In the genomic region with DNA sequence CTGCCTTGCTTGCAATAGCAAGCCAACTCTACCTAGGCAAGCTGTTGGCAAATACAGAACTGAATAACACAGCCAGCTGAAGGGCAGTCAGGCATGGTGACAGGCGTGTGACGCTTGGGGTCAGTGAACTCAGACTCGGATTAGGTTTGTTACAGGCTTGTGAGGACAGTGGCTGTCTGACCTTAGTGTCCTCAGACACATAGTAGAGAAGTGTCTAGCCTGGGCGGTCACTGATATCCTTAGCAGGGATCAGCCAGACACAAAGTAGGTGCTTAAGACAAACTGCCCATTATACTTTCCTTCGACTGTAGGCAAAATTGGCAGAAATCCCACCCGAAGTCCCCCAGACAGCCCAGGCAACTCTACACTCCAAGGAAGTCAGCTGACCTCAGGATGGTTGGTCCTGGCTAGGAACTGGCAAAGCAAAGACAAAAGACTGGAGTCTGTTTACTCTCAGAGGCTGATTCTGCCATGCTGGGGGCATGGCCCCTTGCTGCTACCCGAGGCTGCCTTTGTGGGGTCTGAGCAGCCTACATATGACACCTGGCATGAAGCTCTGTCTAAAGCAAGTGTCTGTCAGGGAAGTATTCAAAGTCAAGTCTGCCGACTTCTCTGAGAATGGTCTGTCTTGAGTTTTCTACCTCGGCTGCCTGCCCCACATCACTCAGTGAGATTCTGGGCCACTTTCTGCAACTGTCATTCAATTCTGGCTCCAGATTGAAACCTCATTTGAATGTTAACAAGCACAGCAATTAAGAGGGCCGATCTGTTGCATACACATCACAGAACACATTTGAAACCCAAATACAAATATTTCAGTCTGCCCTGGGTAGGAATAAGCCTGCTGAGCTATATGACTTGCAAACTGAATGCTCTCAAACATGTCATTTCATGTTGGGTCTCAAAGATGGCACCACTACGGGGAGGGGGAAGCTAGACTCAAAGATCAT, we compare ENCODE assay signal across 9 mouse cellular contexts.
DNase-seq lines count a peak whose midpoint lies in the region; ATAC-seq and TF ChIP-seq lines count a peak whose summit lies in the region.
"Had no signal": no experiment of that assay in that cellular context is flagged by ENCODE, and none has a peak within 500 bp of the region (broad histone marks: within the 10 kb centered on the region; RNA-seq: fewer than 3 reads in every experiment).

No protein-coding gene starts in this region.

- 52% methylated on average over 11 of the region's 11 CpGs for WGBS in forebrain, embryonic 13.5 days
- 81% methylated on average over 11 of the region's 11 CpGs for WGBS in forebrain, embryonic 10.5 days
- WGBS in limb, embryonic 14.5 days, result 66% methylated on average over 11 of the region's 11 CpGs

- peaks cover 24% of the 10 kb centered on the region for H3K4me1 ChIP-seq in forebrain, embryonic 13.5 days
- peaks cover 13% of the 10 kb centered on the region for H3K4me1 ChIP-seq in forebrain, embryonic 10.5 days
- H3K4me1 ChIP-seq in limb, embryonic 14.5 days (ENCODE audit: control insufficient read depth, insufficient read depth, low read length), result peaks cover 8% of the 10 kb centered on the region

- H3K27me3 ChIP-seq in forebrain, embryonic 13.5 days, result no peaks in the 10 kb centered on the region
- H3K27me3 ChIP-seq in forebrain, embryonic 10.5 days (ENCODE audit: poor library complexity, severe bottlenecking), result no peaks in the 10 kb centered on the region
- H3K27me3 ChIP-seq in limb, embryonic 14.5 days (ENCODE audit: control insufficient read depth, insufficient read depth, low read length), result peaks cover 8% of the 10 kb centered on the region; the same call in 1 of the 2 replicates

- ATAC-seq in forebrain, embryonic 13.5 days, result peak; percentile 87
- ATAC-seq in limb, embryonic 14.5 days (ENCODE audit: low FRiP score, low read depth), result no peak

- no peak overlapping the region for H3K4me2 ChIP-seq in forebrain, embryonic 13.5 days
- no peak overlapping the region for H3K4me2 ChIP-seq in limb, embryonic 14.5 days (replicated peaks; ENCODE audit: low read depth, low read length, severe bottlenecking)

- H3K36me3 ChIP-seq in forebrain, embryonic 13.5 days (ENCODE audit: poor library complexity, severe bottlenecking), result 0 out of 2 replicates have a peak, but pooled peaks cover 5% of the 10 kb centered on the region
- peaks cover 22% of the 10 kb centered on the region for H3K36me3 ChIP-seq in forebrain, embryonic 10.5 days (replicated peaks)
- H3K36me3 ChIP-seq in limb, embryonic 14.5 days (ENCODE audit: control insufficient read depth, insufficient read depth, low read length), result no peaks in the 10 kb centered on the region

- peak overlapping the region; percentile 69 for H3K27ac ChIP-seq in forebrain, embryonic 13.5 days
- H3K27ac ChIP-seq in forebrain, embryonic 10.5 days, result no peak overlapping the region
- 0 out of 2 replicates have a peak overlapping the region, but pooled peaks have one; percentile 5 for H3K27ac ChIP-seq in limb, embryonic 14.5 days (replicated peaks; ENCODE audit: low read depth, low read length)

- TF ChIP-seq POLR2A in limb, embryonic 14.5 days (IDR thresholded peaks at IDR 0.05; ENCODE audit: borderline replicate concordance, extremely low read depth, insufficient read depth, insufficient read length), result no peak

- DNase-seq in forebrain, embryonic 10.5 days (ENCODE audit: extremely low spot score, low spot score), result no peak
- peak; percentile 41 to 62 for DNase-seq in spleen, postnatal 36 days (ENCODE audit: low spot score in 2 of 2)
- DNase-seq in spleen, postnatal 14 days (ENCODE audit: low spot score in 2 of 2), result no peak
- DNase-seq in limb, embryonic 14.5 days (ENCODE audit: low spot score), result no peak
- no peak for DNase-seq in right cerebral cortex, postnatal 10 days (ENCODE audit: low spot score in 2 of 2)
- DNase-seq in layer of hippocampus, postnatal 36 days, result no peak
- no peak for DNase-seq in right cerebral cortex, postnatal 36 days (ENCODE audit: low spot score in 2 of 2)
- DNase-seq: lung, postnatal 36 days had no signal

- H3K9ac ChIP-seq in forebrain, embryonic 13.5 days, result peak overlapping the region; percentile 30; the same call in 1 of the 2 replicates
- no peak overlapping the region for H3K9ac ChIP-seq in limb, embryonic 14.5 days (ENCODE audit: low read depth, low read length, severe bottlenecking)

- no peaks in the 10 kb centered on the region for H3K9me3 ChIP-seq in forebrain, embryonic 13.5 days (replicated peaks)
- H3K9me3 ChIP-seq in forebrain, embryonic 10.5 days, result no peaks in the 10 kb centered on the region
- H3K9me3 ChIP-seq in limb, embryonic 14.5 days (ENCODE audit: control insufficient read depth, low read length), result no peaks in the 10 kb centered on the region

- H3K4me3 ChIP-seq in forebrain, embryonic 13.5 days, result no peak overlapping the region
- no peak overlapping the region for H3K4me3 ChIP-seq in forebrain, embryonic 10.5 days
- no peak overlapping the region for H3K4me3 ChIP-seq in limb, embryonic 14.5 days (replicated peaks; ENCODE audit: low read length)

Comparison
In these comparisons a context has a peak if more than half of its experiments do, and no peak if none do; other contexts are left out.
1. DNase-seq: peak in spleen, postnatal 36 days (2 of 2); none in forebrain, embryonic 10.5 days (single experiment), spleen, postnatal 14 days (0 of 2), limb, embryonic 14.5 days (single experiment), right cerebral cortex, postnatal 10 days (0 of 2), layer of hippocampus, postnatal 36 days (0 of 2) and right cerebral cortex, postnatal 36 days (0 of 2).